Mouse (Mus musculus) cortical plate, adult 2 months (tissue): ENCODE data around the gene Lrrc73.

Experiments used
- CTCF ChIP-seq: fragments of 200-500 bp; IDR thresholded peaks from 2 replicates; pipeline ENCODE4 v1.5.1; 2011; ENCODE audit warnings: mild to moderate bottlenecking, control low read depth, low read length; ENCODE audit not compliant: insufficient read depth; ENCODE audit errors: extremely low read depth
- POLR2A ChIP-seq: fragments of 200-500 bp; IDR thresholded peaks from 2 replicates; pipeline ENCODE4 v1.6.1; 2011; ENCODE audit warnings: mild to moderate bottlenecking, low read length, control low read depth; ENCODE audit not compliant: insufficient read depth; ENCODE audit errors: extremely low read depth

DNA sequence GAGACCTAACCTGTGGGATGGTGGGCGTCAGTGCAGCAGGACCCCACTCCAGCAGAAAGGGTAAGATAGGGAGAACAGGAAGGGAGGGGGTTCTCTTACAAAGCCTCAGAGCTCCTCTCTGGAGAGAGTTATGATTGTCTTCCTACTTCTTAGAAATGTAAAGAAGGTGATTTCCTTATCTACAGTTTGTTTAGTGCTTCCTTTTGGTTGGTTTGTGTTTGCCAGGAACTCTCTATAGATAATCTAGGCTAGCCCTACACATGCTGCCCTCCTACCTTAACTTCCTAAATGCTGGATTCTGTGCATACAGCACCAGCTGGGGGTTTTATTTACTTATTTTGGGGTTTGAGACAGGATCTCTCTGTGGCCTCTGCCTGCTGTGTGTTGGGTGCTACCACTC lies 17.3 kb upstream of the Lrrc73 start:
- TF ChIP-seq CTCF = no peak
- no peak for TF ChIP-seq POLR2A
